Mouse (Mus musculus) right cerebral cortex, adult 18-20 months (tissue): ENCODE data around the gene Efemp2.

Experiments used
- DNase-seq: peaks from one replicate; pipeline ENCODE4 v3.0.0; 2022; ENCODE audit warnings: mixed read lengths

The Efemp2 gene

DNA sequence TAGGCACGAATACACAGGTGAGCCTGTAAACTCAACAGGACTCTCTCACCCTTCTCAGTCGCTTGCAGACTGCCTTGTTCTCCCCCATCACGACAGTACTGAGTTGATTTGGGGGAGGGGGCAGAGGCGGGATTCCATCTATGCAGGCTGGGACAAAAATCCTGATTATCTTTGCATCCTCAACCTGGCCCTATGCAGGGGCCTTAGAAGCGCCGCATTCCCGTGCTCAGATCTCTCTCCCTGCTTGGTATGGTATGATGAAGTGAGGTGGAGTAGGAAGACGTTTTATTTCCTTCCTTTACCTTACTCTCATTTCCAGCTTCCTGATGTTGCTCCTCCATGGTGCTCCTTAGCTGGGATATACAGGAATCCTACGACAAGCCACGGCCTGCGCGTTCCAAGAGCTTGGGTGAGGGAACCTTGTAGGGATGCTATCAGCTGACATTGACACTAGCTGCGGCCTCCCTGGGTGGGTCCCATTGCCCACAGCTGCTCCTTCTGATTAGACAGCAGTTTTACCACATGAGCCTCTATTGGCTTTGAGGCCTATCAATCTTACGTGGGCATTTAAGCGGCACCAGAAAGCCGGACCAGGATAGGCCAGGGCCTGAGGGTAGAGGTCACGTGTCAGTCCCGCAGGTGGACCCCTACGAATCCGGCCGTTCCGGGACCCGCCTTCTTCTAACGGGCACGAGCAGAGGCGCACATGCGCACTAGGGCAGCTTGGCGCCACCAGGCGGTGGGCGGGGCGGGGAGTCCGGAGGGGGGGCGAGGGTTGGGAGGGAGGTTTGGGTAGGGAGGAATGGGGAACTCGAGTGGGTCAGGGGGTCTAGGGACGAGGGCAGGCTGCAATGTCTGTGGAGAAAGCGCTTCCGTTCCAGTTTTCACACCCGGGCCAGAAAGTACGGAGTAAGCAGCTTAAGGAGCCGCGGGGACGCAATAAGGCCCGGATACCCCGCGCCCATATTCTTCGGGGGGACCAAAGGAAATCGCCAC, 36.6 kb downstream of the Efemp2 start, which contains the start of gene Snx32:
Snx32 (minus strand) TSS at position 508 of the 996 bp plus-strand sequence.
- peak; percentile 99 for DNase-seq

DNA sequence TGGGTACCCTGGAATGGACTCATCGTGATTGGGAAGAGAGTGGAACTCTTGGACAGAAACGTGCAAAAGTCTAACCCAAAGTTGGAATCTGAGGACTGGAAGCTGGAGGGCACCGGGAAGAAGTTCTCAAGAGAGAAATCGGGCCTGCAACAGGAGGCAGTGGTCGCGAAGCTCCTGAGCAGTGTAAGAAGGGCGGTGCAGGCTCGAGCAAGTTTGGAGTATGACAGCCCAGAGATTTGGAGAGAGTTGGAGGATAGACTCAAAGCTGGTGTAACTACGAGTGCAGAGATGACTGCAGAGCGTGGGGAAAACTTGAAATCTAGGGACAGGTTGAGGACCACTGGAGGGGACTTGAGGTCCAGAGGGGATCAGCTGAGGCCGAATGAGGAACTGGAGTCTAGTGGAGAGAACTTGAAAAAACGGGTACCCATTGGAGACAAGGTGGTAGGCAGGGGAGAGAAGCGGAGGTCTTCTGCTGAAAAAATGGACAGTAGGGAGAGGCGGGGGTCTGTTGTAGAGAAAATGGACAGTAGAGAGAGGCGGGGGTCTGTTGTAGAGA, 37.4 kb downstream of the Efemp2 start:
- no peak for DNase-seq

DNA sequence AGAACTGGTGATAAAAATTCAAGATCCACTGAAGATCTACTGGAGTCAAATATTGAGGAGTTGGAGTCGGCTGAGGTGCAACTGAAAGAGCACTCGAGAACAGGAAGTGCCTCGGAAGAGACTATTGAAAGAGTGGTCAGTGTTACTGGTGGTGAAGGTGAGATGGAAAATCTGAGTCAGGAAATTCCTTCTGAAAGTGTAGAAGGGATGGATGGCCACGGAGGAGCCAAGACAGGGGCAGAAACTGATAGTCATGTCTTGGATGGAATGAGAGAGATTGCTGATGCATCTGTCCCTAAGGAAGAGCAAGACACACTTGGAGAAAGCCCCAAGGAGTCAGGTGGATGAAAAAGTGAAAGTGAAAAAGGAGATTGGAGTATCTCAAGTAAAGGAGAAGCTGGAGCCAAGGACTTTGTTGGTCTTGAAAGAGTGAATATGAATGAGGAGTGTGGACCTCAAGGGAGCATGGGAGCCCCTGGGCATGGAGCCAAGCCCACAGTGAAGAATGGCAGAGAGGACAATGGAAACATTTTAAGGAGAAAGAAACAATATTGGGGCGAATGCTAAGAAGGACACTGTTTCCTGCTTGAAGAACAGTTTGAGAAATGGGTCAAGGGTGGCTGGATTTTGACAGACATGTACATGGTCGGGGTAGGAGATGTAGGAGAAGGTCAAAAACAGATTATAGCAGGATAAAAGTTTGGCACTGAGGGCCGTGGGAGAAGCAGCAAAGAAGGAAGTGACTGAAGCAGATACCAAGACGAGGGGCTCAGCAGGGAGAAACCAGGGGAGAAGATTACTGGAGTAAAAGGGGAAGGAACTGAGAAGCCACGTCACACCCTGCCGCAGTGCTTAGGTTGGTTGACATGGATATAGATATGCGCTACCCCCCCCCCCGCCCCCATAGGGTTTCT, 38.6 kb downstream of the Efemp2 start:
- DNase-seq: no peak

DNA sequence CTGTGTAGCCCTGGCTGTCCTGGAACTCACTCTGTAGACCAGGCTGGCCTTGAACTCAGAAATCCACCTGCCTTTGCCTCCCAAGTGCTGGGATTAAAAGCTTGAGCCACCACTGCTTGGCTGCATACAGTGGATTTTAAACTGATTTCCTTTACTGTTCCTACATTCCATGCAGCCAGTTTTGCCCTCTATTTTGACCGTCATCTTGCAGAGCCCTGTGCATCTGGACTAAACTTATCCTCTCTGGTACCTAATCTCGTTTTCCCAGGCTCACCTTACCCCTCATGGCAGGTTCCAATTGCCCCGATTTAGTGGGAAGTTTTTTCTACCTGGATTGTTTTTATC, 39.2 kb downstream of the Efemp2 start:
- DNase-seq: no peak

DNA sequence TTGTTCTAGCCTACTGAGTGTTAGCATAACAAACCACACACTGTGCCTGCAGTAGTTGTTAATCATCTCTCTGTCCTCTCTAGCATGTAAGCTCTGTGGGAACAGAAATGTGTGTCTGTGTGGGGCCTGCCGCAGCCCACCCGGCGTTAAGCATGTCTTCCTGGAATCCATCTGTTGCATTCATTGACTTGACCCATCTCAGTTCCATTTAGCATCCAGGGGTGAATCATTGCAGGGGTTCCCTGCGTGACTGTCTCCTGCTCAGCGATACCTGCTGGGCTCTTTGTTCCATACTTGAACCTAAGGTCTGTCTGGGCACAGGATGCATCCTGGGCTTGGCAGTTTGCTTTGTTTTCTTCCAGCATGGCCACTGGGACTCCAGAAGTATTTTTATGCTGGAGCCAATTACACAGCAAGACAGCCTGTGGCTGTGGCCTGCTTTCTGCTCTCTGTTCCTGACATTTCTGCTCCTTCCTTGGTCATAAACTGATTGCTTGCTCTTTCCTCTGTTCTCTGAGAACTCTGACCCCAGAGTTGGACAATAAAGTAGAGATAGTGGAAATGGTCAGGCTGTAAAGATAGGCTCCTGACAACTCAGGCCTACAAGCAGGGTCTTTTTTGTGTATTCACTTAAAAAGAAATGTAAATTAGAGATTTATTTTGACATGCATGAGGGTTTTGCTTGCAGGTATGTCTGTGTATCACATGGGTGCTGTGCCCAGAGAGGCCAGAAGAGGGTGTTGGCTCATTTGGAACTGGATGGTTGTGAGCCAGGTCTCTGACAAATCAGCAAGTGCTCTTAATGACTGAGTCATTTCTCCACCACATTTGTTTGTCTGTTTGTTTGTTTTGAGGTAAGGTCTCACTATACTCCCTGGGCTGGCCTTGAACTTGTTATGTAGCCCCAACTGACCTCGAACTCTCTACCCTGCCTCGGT, 42.4 kb downstream of the Efemp2 start:
- DNase-seq: no peak

DNA sequence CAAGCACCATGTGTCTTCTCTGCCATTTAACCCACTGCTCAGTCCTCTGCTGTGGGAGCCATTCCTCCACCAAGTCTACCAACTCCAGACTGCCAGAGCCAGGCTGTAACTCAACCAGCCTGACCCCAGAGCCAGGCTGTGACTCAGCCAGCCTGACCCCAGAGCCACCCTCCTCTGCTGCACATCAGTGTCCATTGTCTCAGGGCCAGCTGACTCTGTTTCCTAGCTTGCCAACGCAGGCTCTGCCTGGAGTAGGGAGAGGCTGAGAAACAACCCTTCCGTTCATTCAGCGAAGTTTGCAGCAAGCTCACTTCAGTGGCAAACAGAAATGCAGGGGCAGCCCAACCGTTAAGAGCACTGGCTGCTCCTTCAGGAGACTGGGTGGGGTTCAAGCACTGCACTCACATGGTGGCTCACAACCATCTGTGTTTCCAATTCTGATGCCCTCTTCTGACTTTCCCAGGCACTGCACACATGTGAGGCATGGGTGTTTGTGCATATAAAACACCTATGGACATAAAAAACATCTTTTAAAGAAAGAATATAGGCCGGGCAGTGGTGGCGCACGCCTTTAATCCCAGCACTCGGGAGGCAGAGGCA, 43.3 kb downstream of the Efemp2 start:
- no peak for DNase-seq

DNA sequence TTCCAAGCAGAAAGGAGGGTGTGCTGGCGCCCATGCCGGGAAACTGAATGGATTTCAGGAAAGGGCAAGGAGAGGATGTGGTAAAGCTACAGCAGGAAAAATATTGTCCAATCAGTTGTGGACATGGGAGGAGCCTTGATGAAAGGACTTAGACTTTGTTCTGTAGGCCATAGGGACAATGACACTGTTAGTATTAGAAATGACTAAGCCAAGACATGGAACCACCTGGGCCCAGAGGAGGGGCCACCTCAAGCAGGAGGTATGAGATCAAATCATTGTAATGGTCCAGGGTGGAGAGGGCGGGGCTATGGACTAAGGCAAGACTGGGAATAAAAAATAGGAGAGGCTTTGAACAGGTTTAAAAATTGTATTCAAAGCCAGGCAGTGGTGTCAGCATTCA, 45.0 kb downstream of the Efemp2 start:
- DNase-seq: no peak

DNA sequence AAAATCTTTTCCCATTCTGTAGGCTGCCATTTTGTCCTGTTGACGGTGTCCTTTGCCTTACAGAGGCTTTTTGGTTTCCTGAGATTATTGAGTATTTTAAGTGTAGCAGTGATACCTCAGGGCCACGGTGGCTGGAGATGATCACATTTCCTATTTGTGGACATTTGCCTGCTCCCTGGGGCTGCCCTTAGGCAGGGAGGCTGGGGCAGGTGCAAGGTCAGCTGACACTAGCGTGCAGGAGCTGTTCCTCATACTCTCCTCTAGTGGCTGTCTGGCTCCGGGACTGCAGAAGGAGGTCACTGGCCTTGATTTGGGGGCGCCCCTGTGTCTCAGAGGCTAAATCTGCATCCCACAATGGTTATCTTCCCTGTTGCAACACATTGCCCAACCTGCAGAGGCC, 51.5 kb downstream of the Efemp2 start:
- DNase-seq: no peak

DNA sequence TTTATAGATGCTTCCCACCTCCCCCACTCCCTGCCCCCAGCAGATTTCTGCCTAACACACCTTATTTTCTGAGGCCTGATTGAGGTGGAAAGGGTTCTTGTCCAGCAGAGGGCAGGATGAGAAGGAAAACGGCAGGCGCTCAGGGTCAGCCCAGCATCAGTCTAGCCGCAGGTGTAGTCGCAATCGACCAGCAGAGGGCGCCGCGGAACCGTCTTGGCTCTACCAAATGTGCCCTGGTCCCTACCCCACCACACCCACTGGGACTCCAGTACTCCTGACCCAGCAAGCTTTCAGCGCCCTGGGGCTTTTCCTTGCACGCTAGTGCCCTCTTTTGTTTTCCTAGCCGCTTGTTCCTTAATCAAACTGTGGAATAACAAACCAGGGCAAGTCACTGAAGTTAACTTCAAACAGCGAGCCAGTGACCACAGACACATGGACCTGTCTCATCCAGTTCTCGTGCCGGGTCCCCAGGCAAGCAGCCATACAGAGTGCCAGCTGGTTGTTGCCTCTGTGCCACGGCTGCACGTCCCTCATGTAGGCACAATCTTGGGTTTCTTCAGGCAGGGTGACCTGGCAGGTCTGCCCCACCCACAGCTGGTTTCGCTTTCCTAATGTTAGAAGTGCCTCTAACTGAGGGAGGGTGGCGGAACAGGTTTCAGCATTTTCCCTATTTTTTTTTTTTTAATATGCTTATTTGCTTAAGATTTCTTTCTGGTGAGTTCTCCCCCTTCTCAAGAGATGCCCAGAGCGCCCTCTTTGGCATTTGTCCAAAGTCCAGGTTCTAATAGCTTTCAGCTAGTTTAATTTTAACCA, 55.8 kb downstream of the Efemp2 start:
- peak; percentile 91 for DNase-seq

DNA sequence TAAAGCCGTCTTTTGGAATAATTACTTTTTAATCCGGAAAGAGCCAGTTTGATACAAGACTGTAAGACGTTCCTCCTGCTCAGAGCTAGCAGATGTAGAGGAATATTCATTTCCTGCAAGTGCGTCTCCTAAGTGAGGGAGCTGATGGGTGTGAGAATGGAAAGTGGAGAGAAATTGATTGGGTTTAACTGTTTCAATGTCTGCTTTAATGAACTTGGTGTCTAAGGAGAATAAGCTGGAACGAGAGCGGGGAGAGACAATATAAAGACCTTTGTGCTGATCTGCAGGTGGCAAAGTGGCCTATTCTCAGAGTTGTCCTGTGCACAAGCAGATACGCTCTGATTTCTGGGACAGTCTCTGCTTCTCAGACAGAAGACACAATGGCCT, 56.4 kb downstream of the Efemp2 start:
- DNase-seq: no peak
